Mouse (Mus musculus) forebrain, embryonic 12.5 days (tissue): ENCODE results near the gene Senp1. TPM values are rescaled to one million over a fixed set of nuclear protein-coding genes. Genes with fewer than 3 reads are reported as not detected.

ENCODE experiments used
- ATAC-seq: fragments of 200-750 bp; cut with Nextera tagmentation; 2 replicates; pipeline ENCODE4 v1.8.0; 2017; ENCODE audit warnings: moderate TSS enrichment; ENCODE audit not compliant: low FRiP score
- H3K27ac ChIP-seq: fragments of 300-500 bp; sonication (generic); 2 replicates; pipeline ENCODE4 v1.5.1; 2016; ENCODE audit warnings: mild to moderate bottlenecking
- H3K27me3 ChIP-seq: fragments of 300-500 bp; sonication (generic); 2 replicates; pipeline ENCODE4 v1.6.1; 2016; ENCODE audit warnings: mild to moderate bottlenecking
- H3K36me3 ChIP-seq: fragments of 300-500 bp; sonication (generic); replicated peaks from 2 replicates; pipeline ENCODE4 v1.6.1; 2016; ENCODE audit warnings: mild to moderate bottlenecking
- H3K4me1 ChIP-seq: fragments of 300-500 bp; sonication (generic); 2 replicates; pipeline ENCODE4 v1.6.1; 2016
- H3K4me2 ChIP-seq: fragments of 300-500 bp; sonication (generic); 2 replicates; pipeline ENCODE4 v1.6.1; 2016; ENCODE audit warnings: mild to moderate bottlenecking, moderate library complexity
- H3K4me3 ChIP-seq: fragments of 300-500 bp; sonication (generic); replicated peaks from 2 replicates; pipeline ENCODE4 v1.5.1; 2016; ENCODE audit warnings: mild to moderate bottlenecking
- H3K9ac ChIP-seq: fragments of 300-500 bp; sonication (generic); 2 replicates; pipeline ENCODE4 v1.6.1; 2016; ENCODE audit warnings: mild to moderate bottlenecking
- H3K9me3 ChIP-seq: fragments of 300-500 bp; sonication (generic); 2 replicates; pipeline ENCODE4 v1.6.1; 2016
- WGBS: fragments of 180-500 bp; shearing (Covaris S2); methylation state at CpG from one replicate; pipeline ENCODE4 v1.1.7; 2016; 5-methylcytosine and 5-hydroxymethylcytosine counted together
- polyA plus RNA-seq: library from polyadenylated mRNA; unstranded; fragments of >200 nt; fragmentation: Nextera tagmentation; extraction: Ambion mirVana; gene quantifications from 2 replicates; pipeline ENCODE4 v1.2.1, GENCODE M21; 2016

Senp1 gene
- polyA plus RNA-seq, 1 experiment from 2014 or later: 39.6 TPM

GRCm38 (mm10) chr15:98102401-98102800 is 8.9 kb upstream of the Senp1 start:
- WGBS: 89% methylated on average over 6 of the region's 6 CpGs
- ATAC-seq: no peak
- H3K9ac ChIP-seq: no peak overlapping the region
- H3K4me2 ChIP-seq: no peak overlapping the region
- no peak overlapping the region for H3K27ac ChIP-seq
- H3K4me3 ChIP-seq: no peak overlapping the region
- no peaks in the 10 kb centered on the region for H3K36me3 ChIP-seq
- no peaks in the 10 kb centered on the region for H3K9me3 ChIP-seq
- H3K4me1 ChIP-seq: peaks cover 1% of the 10 kb centered on the region; the same call in 1 of the 2 replicates
- H3K27me3 ChIP-seq: 0 out of 2 replicates have a peak, but pooled peaks cover 3% of the 10 kb centered on the region

GRCm38 (mm10) chr15:98098519-98098918 is 5.0 kb upstream of the Senp1 start:
- H3K27me3 ChIP-seq: 0 out of 2 replicates have a peak, but pooled peaks cover 3% of the 10 kb centered on the region
- H3K27ac ChIP-seq: no peak overlapping the region
- no peaks in the 10 kb centered on the region for H3K36me3 ChIP-seq
- H3K4me3 ChIP-seq: no peak overlapping the region
- 85% methylated on average over 9 of the region's 9 CpGs for WGBS
- 0 out of 2 replicates have a peak, but pooled peaks cover 3% of the 10 kb centered on the region for H3K9me3 ChIP-seq
- H3K4me2 ChIP-seq: no peak overlapping the region
- H3K4me1 ChIP-seq: peaks cover 2% of the 10 kb centered on the region; the same call in 1 of the 2 replicates
- no peak overlapping the region for H3K9ac ChIP-seq
- ATAC-seq: no peak

- WGBS: 52% methylated on average over 3 of the region's 3 CpGs
These were observed 3.4 kb upstream of the Senp1 start for GRCm38 (mm10) chr15:98096957-98097356.

GRCm38 (mm10) chr15:98094905-98095304 is 1.4 kb upstream of the Senp1 start:
- Histone ChIP-seq H3K36me3 (no peaks in the 10 kb centered on the region), H3K9ac (no peak overlapping the region), H3K4me3 (no peak overlapping the region), H3K9me3 (0 out of 2 replicates have a peak, but pooled peaks cover 3% of the 10 kb centered on the region), H3K4me1 (peaks cover 19% of the 10 kb centered on the region), H3K27me3 (0 out of 2 replicates have a peak, but pooled peaks cover 2% of the 10 kb centered on the region), H3K4me2 (no peak overlapping the region), H3K27ac (no peak overlapping the region)
- WGBS: 89% methylated on average over 12 of the region's 12 CpGs
- ATAC-seq: no peak

More at GRCm38 (mm10) chr15:98096957-98097356, 3.4 kb upstream of the Senp1 start:
- no peak overlapping the region for H3K4me2 ChIP-seq
- no peak overlapping the region for H3K27ac ChIP-seq
- H3K4me1 ChIP-seq: peaks cover 8% of the 10 kb centered on the region
- 0 out of 2 replicates have a peak, but pooled peaks cover 3% of the 10 kb centered on the region for H3K9me3 ChIP-seq
- H3K27me3 ChIP-seq: 0 out of 2 replicates have a peak, but pooled peaks cover 3% of the 10 kb centered on the region
- no peak overlapping the region for H3K4me3 ChIP-seq
- no peak for ATAC-seq
- H3K36me3 ChIP-seq: no peaks in the 10 kb centered on the region
- no peak overlapping the region for H3K9ac ChIP-seq

DNA sequence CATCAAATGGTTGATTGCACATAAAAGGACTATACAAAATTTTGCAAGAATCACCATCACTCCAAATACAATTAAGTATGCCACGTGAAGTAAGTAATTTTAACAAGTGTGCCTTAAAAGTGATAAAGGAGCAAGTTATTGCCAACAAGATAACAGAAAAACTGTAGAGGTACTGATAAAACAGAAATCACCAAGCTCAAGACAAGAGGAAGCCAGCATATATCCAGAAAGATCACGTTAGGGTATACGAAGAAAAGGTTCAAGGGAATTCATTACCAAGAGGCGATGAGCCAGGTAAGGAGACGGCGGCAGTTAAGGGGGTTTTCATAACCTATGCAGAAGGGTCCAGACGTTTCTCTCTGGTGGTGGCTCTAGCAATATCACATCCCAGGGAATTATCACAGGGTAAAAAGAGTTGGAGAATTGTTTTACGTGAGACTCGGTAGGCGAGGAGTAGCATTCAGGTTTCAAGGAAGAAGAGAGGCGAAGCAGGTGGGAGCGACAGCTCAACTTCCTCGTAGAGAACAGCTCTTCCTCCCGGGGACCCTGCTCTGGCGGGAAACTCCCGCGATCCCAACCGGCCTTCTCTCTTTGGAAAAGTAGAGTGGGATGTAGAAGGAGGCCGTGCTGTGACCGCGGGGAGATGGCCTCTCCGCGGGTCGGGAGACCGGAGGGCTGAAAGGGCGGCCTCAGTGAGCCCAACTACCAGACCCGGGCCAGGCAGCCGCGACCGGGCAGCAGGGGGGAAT is 998 bp downstream of the Senp1 start, which contains the start of gene Pfkm:
Gene Pfkm, plus strand, starts transcription at position 218 of the 749 bp plus-strand sequence.
- WGBS: under 1% methylated on average over 29 of the region's 30 CpGs
- Histone ChIP-seq H3K27me3 (no peaks in the 10 kb centered on the region), H3K4me3 (peak within 1 kb of the TSS; percentile 72), H3K9me3 (0 out of 2 replicates have a peak, but pooled peaks cover 3% of the 10 kb centered on the region), H3K27ac (peak within 1 kb of the TSS; percentile 91), H3K36me3 (0 out of 2 replicates have a peak, but pooled peaks cover 3% of the 10 kb centered on the region), H3K4me1 (peaks cover 19% of the 10 kb centered on the region), H3K9ac (peak within 1 kb of the TSS; percentile 91), H3K4me2 (peak within 1 kb of the TSS; percentile 78)
- ATAC-seq: peak; percentile 39

DNA sequence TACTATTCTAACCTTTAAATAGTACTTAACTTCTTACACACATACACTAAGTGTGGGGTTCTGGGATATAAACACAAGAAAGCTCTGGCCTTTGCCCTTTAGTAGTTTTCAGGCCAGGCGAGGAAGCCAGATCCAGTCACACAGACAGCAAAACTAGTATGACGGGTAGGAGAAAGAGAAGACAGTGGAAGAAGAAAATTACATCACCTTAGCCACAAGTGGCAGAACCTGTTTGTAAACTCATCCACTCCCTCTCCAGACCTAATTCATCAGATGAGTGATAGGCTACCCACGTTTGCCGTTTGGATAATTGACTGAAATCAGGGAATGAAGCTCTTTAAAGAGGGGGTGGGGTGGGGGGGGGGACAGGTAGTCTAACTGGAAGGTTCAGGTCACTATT is 1.7 kb downstream of the Senp1 start:
- Histone ChIP-seq H3K9ac (peak overlapping the region; percentile 91), H3K4me3 (peak overlapping the region; percentile 72), H3K9me3 (0 out of 2 replicates have a peak, but pooled peaks cover under 1% of the 10 kb centered on the region), H3K27ac (no peak overlapping the region), H3K4me2 (peak overlapping the region; percentile 78), H3K4me1 (peaks cover 19% of the 10 kb centered on the region), H3K36me3 (0 out of 2 replicates have a peak, but pooled peaks cover 3% of the 10 kb centered on the region), H3K27me3 (no peaks in the 10 kb centered on the region)
- 34% methylated on average over 4 of the region's 4 CpGs for WGBS
- no peak for ATAC-seq

DNA sequence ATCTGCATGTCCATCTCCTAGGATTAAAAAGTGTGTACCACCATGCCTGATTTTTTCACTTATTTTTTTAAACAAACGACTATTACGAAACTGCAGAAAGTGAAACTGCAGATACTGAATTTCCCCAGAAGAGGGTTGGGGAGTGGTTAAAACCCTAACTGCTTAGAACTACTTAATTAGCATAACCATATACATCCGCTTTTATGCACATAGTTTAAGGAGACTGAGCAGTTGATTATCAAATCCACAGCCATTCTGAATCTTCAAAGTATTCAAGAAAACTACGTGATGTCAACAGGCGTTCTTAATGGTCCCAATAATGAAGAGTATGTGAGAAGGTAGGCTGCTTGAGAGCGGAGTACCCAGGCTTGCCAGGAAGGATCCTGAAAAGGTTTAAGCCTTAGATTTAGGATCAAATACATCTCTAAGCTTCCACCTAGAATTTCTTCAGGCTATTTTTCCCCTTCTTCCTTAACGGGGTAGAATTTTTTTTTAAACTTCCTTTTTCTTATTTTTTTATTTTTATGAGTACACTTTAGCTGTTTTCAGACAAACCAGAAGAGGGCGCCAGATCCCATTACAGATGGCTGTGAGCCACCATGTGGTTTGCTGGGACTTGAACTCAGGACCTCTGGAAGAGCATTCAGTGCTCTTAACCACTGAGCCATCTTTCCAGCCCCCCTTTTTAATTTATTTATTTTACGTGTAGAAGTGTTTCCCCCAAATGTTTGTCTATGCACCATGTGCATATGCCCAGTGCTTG is 3.9 kb downstream of the Senp1 start:
- Histone ChIP-seq H3K9ac (no peak overlapping the region), H3K27ac (no peak overlapping the region), H3K4me1 (peaks cover 19% of the 10 kb centered on the region), H3K9me3 (no peaks in the 10 kb centered on the region), H3K4me2 (no peak overlapping the region), H3K27me3 (no peaks in the 10 kb centered on the region), H3K4me3 (no peak overlapping the region), H3K36me3 (peaks cover 21% of the 10 kb centered on the region)
- WGBS: 79% methylated on average over 9 of the region's 9 CpGs
- no peak for ATAC-seq

GRCm38 (mm10) chr15:98088889-98089288 is 4.7 kb downstream of the Senp1 start:
- no peak overlapping the region for H3K27ac ChIP-seq
- WGBS: 81% methylated on average over 1 of the region's 1 CpGs
- H3K4me2 ChIP-seq: no peak overlapping the region
- H3K9ac ChIP-seq: no peak overlapping the region
- ATAC-seq: no peak
- peaks cover 26% of the 10 kb centered on the region for H3K36me3 ChIP-seq
- H3K9me3 ChIP-seq: no peaks in the 10 kb centered on the region
- no peak overlapping the region for H3K4me3 ChIP-seq
- H3K4me1 ChIP-seq: peaks cover 18% of the 10 kb centered on the region
- H3K27me3 ChIP-seq: no peaks in the 10 kb centered on the region

GRCm38 (mm10) chr15:98076901-98077300 is 16.6 kb downstream of the Senp1 start:
- Histone ChIP-seq H3K4me1 (no peaks in the 10 kb centered on the region), H3K9ac (no peak overlapping the region), H3K4me2 (no peak overlapping the region), H3K4me3 (no peak overlapping the region), H3K36me3 (peaks cover 63% of the 10 kb centered on the region), H3K9me3 (no peaks in the 10 kb centered on the region), H3K27ac (no peak overlapping the region), H3K27me3 (no peaks in the 10 kb centered on the region)
- WGBS: 91% methylated on average over 6 of the region's 6 CpGs
- no peak for ATAC-seq

- Histone ChIP-seq H3K27me3 (no peaks in the 10 kb centered on the region), H3K27ac (no peak overlapping the region), H3K9ac (no peak overlapping the region), H3K9me3 (no peaks in the 10 kb centered on the region), H3K4me3 (no peak overlapping the region), H3K4me2 (no peak overlapping the region), H3K4me1 (no peaks in the 10 kb centered on the region), H3K36me3 (peaks cover 66% of the 10 kb centered on the region)
- 85% methylated on average over 16 of the region's 16 CpGs for WGBS
- no peak for ATAC-seq
These were observed 18.5 kb downstream of the Senp1 start for GRCm38 (mm10) chr15:98075034-98075433.

DNA sequence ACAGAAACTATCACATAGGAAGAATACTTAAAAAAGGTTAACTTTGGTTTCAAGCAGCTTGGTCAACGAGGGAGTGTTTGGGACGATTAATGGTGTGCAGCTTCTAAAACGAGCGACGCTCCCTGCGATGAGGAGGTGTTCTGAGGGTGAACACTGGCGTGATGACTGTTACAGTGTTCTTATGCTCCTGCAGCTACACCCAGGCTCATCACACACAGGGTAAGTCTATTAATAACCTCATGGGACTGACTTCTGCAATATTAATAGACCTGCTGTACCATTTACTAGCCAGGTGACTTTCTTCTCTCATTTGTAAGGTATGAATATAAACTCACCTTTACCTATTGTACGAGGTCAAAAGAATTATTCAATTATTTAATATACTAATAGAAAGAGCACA is 19.0 kb downstream of the Senp1 start:
- Histone ChIP-seq H3K27me3 (no peaks in the 10 kb centered on the region), H3K36me3 (peaks cover 69% of the 10 kb centered on the region), H3K9ac (no peak overlapping the region), H3K27ac (no peak overlapping the region), H3K4me2 (no peak overlapping the region), H3K4me3 (no peak overlapping the region), H3K9me3 (no peaks in the 10 kb centered on the region), H3K4me1 (no peaks in the 10 kb centered on the region)
- ATAC-seq: no peak
- WGBS: 94% methylated on average over 8 of the region's 8 CpGs

GRCm38 (mm10) chr15:98070376-98070775 is 23.2 kb downstream of the Senp1 start:
- Histone ChIP-seq H3K36me3 (peaks cover 59% of the 10 kb centered on the region), H3K27me3 (no peaks in the 10 kb centered on the region)
- no peak for ATAC-seq

More at GRCm38 (mm10) chr15:98070376-98070775, 23.2 kb downstream of the Senp1 start:
- H3K27ac ChIP-seq: no peak overlapping the region
- H3K4me1 ChIP-seq: no peaks in the 10 kb centered on the region
- H3K9me3 ChIP-seq: no peaks in the 10 kb centered on the region
- H3K4me2 ChIP-seq: no peak overlapping the region
- 94% methylated on average over 3 of the region's 3 CpGs for WGBS
- no peak overlapping the region for H3K4me3 ChIP-seq
- no peak overlapping the region for H3K9ac ChIP-seq
